Mouse (Mus musculus) small intestine, adult 2 months (tissue): ENCODE measurements around the gene Itm2c.

Experiments
- CTCF ChIP-seq: fragments of 200-500 bp; IDR thresholded peaks from 2 replicates; pipeline ENCODE4 v1.5.1; 2012; ENCODE audit warnings: low read depth, mild to moderate bottlenecking, control low read depth, inconsistent platforms, low read length, moderate library complexity, mixed read lengths; ENCODE audit not compliant: insufficient replicate concordance, insufficient read length; ENCODE audit errors: extremely low read depth
- POLR2A ChIP-seq: fragments of 200-500 bp; IDR thresholded peaks from 2 replicates; pipeline ENCODE4 v1.6.1; 2012; ENCODE audit warnings: low read depth, mild to moderate bottlenecking, control low read depth, inconsistent platforms, low read length, moderate library complexity

DNA sequence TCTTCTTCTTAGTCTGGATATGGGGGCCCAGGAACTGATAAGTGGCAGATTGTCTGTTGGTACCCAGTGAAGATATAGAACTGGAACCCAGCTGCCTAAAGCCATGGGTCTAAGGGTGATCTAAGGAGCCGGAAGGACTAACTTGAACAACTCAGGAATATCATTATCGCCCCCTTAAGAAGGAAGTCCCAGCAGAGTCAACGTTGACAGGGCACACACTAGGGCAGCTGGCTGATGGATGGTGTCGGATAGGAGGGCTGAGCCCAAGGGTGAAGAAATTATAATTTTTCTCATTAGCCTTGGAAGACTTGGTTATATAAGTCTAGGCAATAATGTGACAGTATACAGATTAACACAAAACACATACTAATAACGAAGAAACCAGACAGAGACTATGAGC, 2.0 kb downstream of the Itm2c start:
- no peak for TF ChIP-seq POLR2A
- TF ChIP-seq CTCF: no peak
